Mouse (Mus musculus) C2C12 (cell line): ENCODE measurements at regions not wholly inside any gene's neighbourhood (a gene's known extent, or its start where the extent isn't known, plus 50 kb on each side); places are given as distances from the start of the nearest gene placed in this dataset.

Source experiments
- CEBPB ChIP-seq: IDR thresholded peaks from one replicate; pipeline ENCODE4 v1.6.1; 2011; ENCODE audit warnings: low read depth, mild to moderate bottlenecking, control low read depth, moderate library complexity
- CTCF ChIP-seq: IDR thresholded peaks from one replicate; pipeline ENCODE4 v1.5.1; 2011; ENCODE audit not compliant: control insufficient read depth, insufficient read depth, insufficient read length
- MAX ChIP-seq: IDR thresholded peaks from one replicate; pipeline ENCODE4 v1.6.1; 2011; ENCODE audit warnings: mild to moderate bottlenecking, control low read depth
- MYOD1 ChIP-seq: IDR thresholded peaks from one replicate; pipeline ENCODE4 v1.6.1; 2011; ENCODE audit warnings: low read depth; ENCODE audit not compliant: control insufficient read depth, insufficient read length
- MYOG ChIP-seq: IDR thresholded peaks from one replicate; pipeline ENCODE4 v1.6.1; 2011; ENCODE audit not compliant: control insufficient read depth, insufficient read length; ENCODE audit errors: extremely low read depth
- USF1 ChIP-seq: IDR thresholded peaks from one replicate; pipeline ENCODE4 v1.6.1; 2011; ENCODE audit warnings: low read depth, mild to moderate bottlenecking, control low read depth, moderate library complexity

GRCm38 (mm10) chr10:115676661-115677060 is 89.1 kb upstream of the Lgr5 start:
- TF ChIP-seq CTCF (no peak), USF1 (no peak), MYOD1 (no peak), MYOG (no peak), MAX (no peak), CEBPB (no peak)
